Mouse (Mus musculus) gastrocnemius, adult 8-10 months (tissue): ENCODE measurements around the gene Stim1. TPM values are rescaled to one million over a fixed set of nuclear protein-coding genes. Genes with fewer than 3 reads are reported as not detected.

Experiments
- DNase-seq, 2 experiments: peaks; one replicate each; pipeline ENCODE4 v3.0.0; 2022; ENCODE audit warnings: low spot score in 2 of 2
- total RNA-seq, 4 experiments: library from RNA; stranded (reverse); gene quantifications; 2 replicates each; pipeline ENCODE4 v1.2.4; 2022

Stim1 gene
- total RNA-seq, 4 experiments from 2014 or later = 159 to 172 (median 166) TPM

DNA sequence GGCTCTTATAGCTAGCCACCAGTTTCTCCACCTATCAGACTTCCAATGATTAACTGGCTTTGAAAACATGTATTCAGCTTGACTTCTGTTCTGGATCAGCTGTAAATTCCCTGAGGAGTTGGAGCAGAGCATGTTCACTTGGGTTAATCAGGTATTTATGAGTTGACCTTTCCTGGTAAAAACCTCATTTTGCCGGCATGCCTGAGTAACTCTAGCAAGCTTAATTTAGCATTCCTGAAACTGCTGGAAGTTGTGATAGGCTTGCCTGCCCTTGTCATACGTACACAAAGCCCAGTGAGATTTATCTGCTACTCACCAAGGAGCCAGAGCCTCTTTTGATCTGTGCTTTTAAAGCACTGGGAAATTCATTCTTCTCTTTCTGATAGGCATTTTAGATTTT, 25.6 kb downstream of the Stim1 start:
- no peak for DNase-seq

GRCm38 (mm10) chr7:102300761-102301160, 33.2 kb downstream of the Stim1 start:
- DNase-seq = no peak

GRCm38 (mm10) chr7:102302471-102302870, 34.9 kb downstream of the Stim1 start:
- DNase-seq = no peak

- no peak for DNase-seq
Measured at GRCm38 (mm10) chr7:102305596-102305995, 38.0 kb downstream of the Stim1 start.

DNA sequence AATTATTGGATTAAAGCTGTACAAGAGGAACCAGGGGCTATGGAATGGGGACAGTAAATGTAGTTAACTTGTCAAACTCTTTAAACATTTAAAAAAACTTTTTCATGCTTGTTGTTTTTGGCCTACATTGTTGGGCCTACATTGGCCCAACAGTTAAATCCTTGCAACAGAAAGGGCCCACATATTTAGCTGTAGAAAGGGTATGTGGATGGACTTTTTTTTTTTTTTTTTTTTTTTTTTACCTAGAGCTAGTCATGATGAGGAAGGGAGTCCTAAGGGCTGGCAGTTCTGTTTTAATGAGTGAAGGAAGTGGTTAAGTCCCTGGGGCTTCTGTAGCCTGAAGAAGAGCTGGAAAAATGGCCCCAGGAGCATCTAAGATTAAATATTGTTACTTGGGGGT, 42.7 kb downstream of the Stim1 start:
- no peak for DNase-seq

DNA sequence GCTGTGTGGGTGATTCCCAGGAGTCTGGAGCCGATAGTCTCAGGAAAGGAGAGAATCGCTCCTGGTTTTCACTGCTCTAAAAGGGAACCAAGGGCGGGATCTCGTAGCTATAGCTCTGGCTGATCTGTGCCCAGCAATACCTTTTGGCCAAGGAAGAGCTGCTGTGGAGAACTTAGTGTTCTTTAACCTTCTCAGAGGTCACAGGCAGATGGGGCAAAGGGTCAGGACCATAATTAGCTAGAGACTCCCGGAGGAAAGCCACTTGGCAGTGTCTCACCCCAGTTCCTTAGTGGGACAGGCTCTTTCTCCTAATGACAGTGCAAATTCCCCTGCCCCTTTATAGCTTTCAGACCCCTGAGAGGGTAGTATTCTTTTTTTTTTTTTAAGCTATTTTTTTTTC, 43.2 kb downstream of the Stim1 start:
- no peak for DNase-seq

DNA sequence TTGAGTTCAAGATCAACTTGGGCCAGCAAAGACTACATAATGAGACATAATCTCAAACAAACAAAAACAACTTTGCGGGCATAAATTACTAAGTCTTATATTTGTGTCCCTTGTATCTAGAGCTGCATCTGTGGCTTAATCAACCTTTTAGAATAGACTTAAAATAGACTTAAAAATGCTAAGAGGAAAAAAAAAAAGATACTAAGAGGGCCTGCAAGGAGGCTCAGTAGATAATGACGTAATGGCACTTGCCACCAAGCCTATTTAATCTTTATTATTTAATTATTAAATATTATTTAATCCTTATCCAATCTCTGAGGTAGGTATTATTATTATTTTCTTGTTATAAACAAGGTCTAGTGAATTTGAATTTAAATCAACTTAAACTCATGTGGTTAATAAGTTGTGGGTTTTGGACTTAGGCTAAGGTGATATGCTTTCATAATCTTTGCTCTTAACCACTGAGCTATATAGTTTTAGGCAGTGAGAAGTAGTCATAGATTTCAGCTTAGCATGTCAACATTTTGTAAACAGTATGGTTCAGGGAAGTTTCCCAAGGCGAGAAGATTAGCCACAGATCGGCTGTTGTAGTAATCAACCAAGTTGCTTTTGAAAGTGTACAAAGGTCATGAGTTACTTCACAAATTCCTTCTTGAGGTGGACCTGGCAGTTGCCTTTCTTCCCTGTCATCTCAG, 45.4 kb downstream of the Stim1 start:
- DNase-seq = no peak

DNA sequence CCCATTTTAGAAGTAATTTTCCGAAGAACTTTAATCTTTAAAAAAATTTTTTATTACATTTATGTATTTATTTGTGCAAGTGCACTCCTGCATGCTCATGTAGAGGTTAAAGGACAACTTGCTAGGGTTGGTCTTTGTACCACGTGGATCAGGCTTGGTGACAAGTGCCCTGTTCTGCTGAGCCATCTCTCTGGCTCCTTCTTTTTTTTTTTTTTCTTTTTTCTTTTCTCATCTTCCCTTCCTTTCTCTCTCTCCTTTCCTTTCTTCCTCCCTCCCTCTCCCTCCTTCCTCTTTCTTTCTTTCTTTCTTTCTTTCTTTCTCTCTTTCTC, 45.9 kb downstream of the Stim1 start:
- DNase-seq = no peak

DNA sequence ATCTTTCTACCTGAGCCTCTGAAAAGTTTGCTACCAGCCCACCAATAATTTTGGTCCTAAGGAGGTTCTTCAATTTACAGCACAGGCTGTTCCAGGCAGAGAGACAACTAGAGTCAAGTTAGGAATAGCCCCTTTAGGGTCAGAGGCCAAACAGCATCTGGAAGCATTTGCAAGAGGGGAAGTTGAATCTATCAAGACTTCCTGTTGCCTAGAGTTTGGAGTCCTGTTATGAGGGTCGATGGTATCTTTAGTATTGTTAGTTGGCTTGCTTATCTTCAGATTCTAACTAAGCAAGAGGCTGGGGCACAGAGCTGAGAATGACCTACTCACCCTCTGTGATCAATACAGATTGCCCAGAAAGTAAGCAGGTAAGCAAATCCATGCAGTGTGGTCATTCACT, 46.5 kb downstream of the Stim1 start:
- DNase-seq = no peak

- no peak for DNase-seq
Measured at GRCm38 (mm10) chr7:102314908-102315307, 47.3 kb downstream of the Stim1 start.

DNA sequence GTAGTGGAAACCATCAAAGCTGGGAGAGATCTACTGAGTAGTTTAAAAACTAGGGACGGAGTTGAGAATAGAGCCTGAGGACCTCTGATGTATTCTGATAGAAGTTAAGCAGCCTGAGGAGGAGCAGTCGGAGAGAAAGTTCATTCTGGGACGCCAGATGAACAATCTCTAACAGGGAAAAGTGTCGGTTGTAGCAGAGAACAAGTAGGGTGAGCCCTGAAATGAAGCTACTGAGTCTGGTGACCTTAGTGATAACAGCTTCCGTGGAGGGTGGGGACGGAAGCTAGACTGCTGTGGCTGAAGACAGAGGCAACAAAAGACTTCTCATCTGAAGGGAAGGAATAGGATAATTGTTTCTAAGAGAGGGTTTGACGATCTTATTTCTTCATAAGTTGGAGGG, 47.8 kb downstream of the Stim1 start:
- DNase-seq = no peak

GRCm38 (mm10) chr7:102317583-102318168, 50.1 kb downstream of the Stim1 start:
- no peak for DNase-seq

DNA sequence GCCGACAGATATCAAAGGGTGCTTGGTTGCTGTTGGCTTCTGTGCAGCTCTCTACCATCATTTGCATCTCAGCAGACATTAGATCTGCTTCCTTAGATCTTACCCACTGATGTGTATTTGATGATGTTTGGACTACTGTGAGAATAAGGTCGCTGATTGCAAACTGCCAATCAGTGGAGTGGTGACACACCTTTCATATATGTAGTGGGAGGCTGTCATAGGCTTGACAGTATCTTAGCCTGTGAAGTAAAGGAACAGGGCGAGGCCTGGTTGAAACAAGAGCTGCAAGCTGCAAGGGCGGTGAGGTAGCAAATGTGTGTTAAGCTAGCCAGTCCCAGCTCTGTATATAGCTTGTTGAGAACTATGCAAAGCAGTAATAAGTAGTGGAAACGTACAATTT, 54.5 kb downstream of the Stim1 start:
- DNase-seq = no peak

GRCm38 (mm10) chr7:102326323-102326722, 58.7 kb downstream of the Stim1 start:
- no peak for DNase-seq

- no peak for DNase-seq
Measured at GRCm38 (mm10) chr7:102330270-102330669, 62.7 kb downstream of the Stim1 start.

DNA sequence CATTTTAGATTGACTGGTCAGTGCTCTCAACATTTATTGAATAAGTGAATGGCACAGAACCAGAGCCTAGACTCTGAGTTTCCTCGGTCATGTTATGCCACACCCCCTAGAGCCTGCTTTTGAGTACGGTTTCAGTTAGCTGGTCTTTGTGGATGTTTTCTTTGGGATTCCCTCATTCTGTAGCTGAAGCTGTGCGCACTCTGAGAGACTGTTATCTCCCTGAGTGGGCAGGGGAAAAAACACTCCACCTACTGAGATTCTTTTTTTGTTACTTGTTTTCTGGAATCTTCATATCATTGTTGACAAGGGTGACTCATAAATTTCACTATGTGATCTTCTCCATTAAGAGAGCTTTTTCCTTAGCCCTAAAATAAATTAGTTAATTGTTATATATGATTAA, 63.9 kb downstream of the Stim1 start:
- DNase-seq = no peak

DNA sequence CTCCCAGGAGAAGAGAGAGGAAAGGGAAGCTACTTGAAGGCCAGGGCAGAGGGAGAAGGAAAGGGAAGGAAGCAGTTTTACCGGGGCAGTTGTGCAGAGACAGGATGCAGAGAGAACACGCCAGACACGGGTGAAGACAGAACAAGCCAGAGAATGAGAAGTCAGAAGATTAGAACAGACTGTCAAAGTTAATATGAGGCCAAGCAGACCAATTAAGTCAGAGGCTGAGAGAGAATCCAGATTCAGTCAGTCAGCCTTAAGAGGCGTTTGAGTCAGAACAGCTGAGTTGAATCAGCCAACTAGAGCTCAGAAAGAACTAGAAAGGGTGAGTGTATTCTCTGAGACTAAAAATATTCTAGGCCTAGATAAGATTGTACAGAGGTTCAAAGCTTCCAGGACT, 66.1 kb downstream of the Stim1 start:
- no peak for DNase-seq

GRCm38 (mm10) chr7:102337326-102337725, 69.7 kb downstream of the Stim1 start:
- no peak for DNase-seq

DNA sequence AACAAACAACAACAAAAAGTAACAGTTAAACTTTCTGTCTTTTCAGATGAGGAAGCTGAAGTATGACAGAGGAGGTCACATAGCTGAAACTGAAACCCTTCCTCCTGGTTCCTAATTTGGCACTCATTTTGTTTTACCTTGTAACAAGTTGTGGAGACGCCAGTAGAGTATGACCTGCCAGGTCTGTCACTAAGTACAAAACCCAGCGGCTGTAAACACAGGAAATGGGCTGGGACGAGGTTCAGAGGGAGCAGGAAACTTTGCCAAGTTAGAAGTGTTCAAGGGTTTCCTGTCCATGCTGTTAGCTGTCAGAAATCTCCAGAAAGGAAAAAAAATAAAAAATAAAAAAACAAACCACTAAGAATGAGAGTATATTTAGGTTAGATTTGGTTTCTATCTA, 70.3 kb downstream of the Stim1 start:
- peak in 1 of 2 experiments; percentile 36 for DNase-seq

- no peak for DNase-seq
Measured at GRCm38 (mm10) chr7:102338956-102339355, 71.3 kb downstream of the Stim1 start.

DNA sequence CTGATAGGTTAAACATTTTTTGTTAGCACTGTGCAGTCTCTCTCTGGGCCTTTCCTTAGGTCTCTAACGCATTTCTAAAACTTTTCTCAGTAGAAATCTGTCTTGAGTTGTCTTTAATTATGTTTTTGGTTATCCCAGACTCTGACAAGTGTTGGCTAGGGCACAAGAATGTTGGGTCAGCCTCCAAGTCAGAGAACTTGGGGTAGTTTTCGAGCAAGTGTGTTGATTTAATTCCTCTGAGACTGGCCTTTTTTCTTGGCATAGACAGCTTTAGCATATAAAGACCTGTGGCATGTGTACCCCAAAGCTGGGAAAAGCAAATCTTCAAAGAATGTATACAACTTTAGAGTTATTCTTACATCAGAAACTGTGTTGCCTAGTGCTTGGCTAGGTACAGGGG, 78.3 kb downstream of the Stim1 start:
- no peak for DNase-seq

GRCm38 (mm10) chr7:102347327-102347726, 79.7 kb downstream of the Stim1 start:
- no peak for DNase-seq

DNA sequence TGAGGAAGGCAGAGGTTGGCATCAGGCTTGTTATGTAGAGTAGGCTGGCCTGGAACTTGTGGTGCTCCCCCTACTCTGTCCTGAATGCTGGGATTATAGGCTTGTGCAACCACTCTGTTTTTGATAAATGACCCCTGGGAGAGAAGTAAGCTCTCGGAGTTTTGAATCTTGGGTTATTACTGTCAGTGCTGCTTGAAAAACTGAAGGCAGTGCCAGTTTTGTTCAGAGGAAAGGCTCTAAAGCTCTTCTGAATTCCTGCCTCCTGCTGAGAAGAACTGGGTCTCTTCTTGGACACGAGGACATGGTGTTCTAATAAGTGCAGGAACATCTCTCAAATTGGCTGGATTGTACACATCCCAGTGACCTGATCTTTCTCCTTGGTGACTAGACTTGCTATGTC, 81.1 kb downstream of the Stim1 start:
- no peak for DNase-seq

- no peak for DNase-seq
Measured at GRCm38 (mm10) chr7:102349236-102349635, 81.6 kb downstream of the Stim1 start.
